7 mouse cellular contexts compared by ENCODE assay signal in the genomic region with DNA sequence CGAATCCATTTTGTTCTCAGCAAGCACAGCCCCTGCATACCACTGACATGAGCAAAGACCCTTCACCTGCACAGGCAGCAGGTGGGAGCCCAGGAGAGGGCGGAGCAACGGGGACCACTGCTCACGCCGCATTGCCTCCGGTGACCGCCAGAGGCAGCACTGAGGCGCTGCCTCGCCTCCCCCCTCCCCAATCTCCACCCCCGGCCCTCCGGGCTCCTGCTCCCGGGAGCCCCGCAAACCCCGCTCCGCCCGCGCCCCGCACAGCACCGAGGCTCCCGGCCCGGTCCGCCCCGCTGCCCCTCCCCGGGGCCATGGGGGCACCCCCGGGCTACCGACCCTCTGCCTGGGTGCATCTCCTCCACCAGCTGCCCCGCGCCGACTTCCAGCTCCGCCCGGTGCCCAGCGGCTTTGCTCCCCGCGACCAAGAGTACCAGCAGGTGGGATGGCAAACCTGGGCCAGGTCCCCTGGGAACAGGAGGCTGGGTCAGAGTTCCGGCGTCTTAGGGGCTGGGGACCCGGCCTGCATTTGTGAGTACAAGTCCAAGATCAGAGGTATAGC. TPM values are rescaled to one million over a fixed set of nuclear protein-coding genes. Genes with fewer than 3 reads are reported as not detected.
A peak's percentile ranks its signal among the peaks of the same experiment; 100 is the strongest.
DNase-seq lines count a peak whose midpoint lies in the region; ATAC-seq and TF ChIP-seq lines count a peak whose summit lies in the region.

A gene (plus strand): TSS at position 65 of the 559 bp plus-strand sequence.

- no peaks in the 10 kb centered on the region for H3K36me3 ChIP-seq in C2C12 (ENCODE audit: control insufficient read depth, insufficient read depth)
- no peaks in the 10 kb centered on the region for H3K36me3 ChIP-seq in ES-Bruce4 (ENCODE audit: control insufficient read depth, insufficient read depth, low read length, poor library complexity, severe bottlenecking)
- H3K36me3 ChIP-seq in hindbrain, postnatal 0 days (ENCODE audit: insufficient read depth, low read length), result no peaks in the 10 kb centered on the region
- H3K36me3 ChIP-seq in limb, embryonic 13.5 days, result no peaks in the 10 kb centered on the region

- peak within 1 kb of the TSS; percentile 67 for H3K4me2 ChIP-seq in hindbrain, postnatal 0 days (ENCODE audit: low read depth, low read length)
- peak within 1 kb of the TSS; percentile 71 for H3K4me2 ChIP-seq in limb, embryonic 13.5 days (replicated peaks)

- peak; percentile 60 for DNase-seq in embryo, embryonic 11 days
- DNase-seq in hindbrain, postnatal 0 days (ENCODE audit: low spot score), result peak; percentile 79
- DNase-seq in gastrocnemius, adult 18-20 months (ENCODE audit: low spot score), result no peak

- H3K4me3 ChIP-seq in C2C12 (ENCODE audit: insufficient read depth, poor library complexity, severe bottlenecking) (no peak within 1 kb of the TSS), ES-Bruce4 (ENCODE audit: low read depth, low read length) (peak within 1 kb of the TSS; percentile 65)
- H3K4me3 ChIP-seq in hindbrain, postnatal 0 days (ENCODE audit: low read length), result peak within 1 kb of the TSS; percentile 83
- H3K4me3 ChIP-seq in limb, embryonic 13.5 days, result peak within 1 kb of the TSS; percentile 44
- peak within 1 kb of the TSS; percentile 80 for H3K4me3 ChIP-seq in olfactory bulb, adult 2 months (ENCODE audit: insufficient read depth, low read depth, low read length)

- no peaks in the 10 kb centered on the region for H3K79me3 ChIP-seq in C2C12 (ENCODE audit: low read depth)

- no peaks in the 10 kb centered on the region for H3K9me3 ChIP-seq in ES-Bruce4 (replicated peaks; ENCODE audit: control insufficient read depth, insufficient read depth, low read length, poor library complexity, severe bottlenecking)
- no peaks in the 10 kb centered on the region for H3K9me3 ChIP-seq in hindbrain, postnatal 0 days (ENCODE audit: low read length)
- H3K9me3 ChIP-seq in limb, embryonic 13.5 days, result no peaks in the 10 kb centered on the region

- H3K9ac ChIP-seq in ES-Bruce4 (ENCODE audit: low read depth, poor library complexity, severe bottlenecking), result peak within 1 kb of the TSS; percentile 73
- peak within 1 kb of the TSS; percentile 94 for H3K9ac ChIP-seq in hindbrain, postnatal 0 days (replicated peaks; ENCODE audit: low read length)
- H3K9ac ChIP-seq in limb, embryonic 13.5 days, result peak within 1 kb of the TSS; percentile 54

- H3K27ac ChIP-seq in ES-Bruce4 (ENCODE audit: insufficient read depth, low read length), result no peak within 1 kb of the TSS
- H3K27ac ChIP-seq in hindbrain, postnatal 0 days, result peak within 1 kb of the TSS; percentile 89
- H3K27ac ChIP-seq in limb, embryonic 13.5 days, result no peak within 1 kb of the TSS
- peak within 1 kb of the TSS; percentile 97 for H3K27ac ChIP-seq in olfactory bulb, adult 2 months (ENCODE audit: insufficient read depth, low read depth, low read length)

- H3K79me2 ChIP-seq in C2C12 (ENCODE audit: control insufficient read depth, insufficient read depth), result no peaks in the 10 kb centered on the region

- peak; percentile 39 for TF ChIP-seq CTCF in C2C12 (IDR thresholded peaks at IDR 0.05; ENCODE audit: control insufficient read depth, insufficient read depth, insufficient read length)
- TF ChIP-seq CTCF in ES-Bruce4 (IDR thresholded peaks at IDR 0.05; ENCODE audit: low read depth, low read length), result peak; percentile 81
- TF ChIP-seq CTCF in hindbrain, postnatal 0 days (IDR thresholded peaks at IDR 0.05; ENCODE audit: low read depth), result peak; percentile 87
- peak; percentile 92 for TF ChIP-seq CTCF in olfactory bulb, adult 2 months (IDR thresholded peaks at IDR 0.05; ENCODE audit: insufficient read depth, low read depth, low read length)

- peaks cover 6% of the 10 kb centered on the region for H3K4me1 ChIP-seq in ES-Bruce4 (ENCODE audit: control insufficient read depth, insufficient read depth, low read length)
- H3K4me1 ChIP-seq in hindbrain, postnatal 0 days (ENCODE audit: insufficient read depth, low read length), result peaks cover 17% of the 10 kb centered on the region
- peaks cover 13% of the 10 kb centered on the region for H3K4me1 ChIP-seq in limb, embryonic 13.5 days
- H3K4me1 ChIP-seq in olfactory bulb, adult 2 months (ENCODE audit: control insufficient read depth, insufficient read depth, low read length), result peaks cover 19% of the 10 kb centered on the region

- peaks cover 27% of the 10 kb centered on the region for H3K27me3 ChIP-seq in C2C12 (ENCODE audit: control insufficient read depth, insufficient read depth, insufficient read length)
- no peaks in the 10 kb centered on the region; the same call in 1 of the 2 replicates for H3K27me3 ChIP-seq in ES-Bruce4 (ENCODE audit: control insufficient read depth, insufficient read depth, low read length, poor library complexity, severe bottlenecking)
- no peaks in the 10 kb centered on the region for H3K27me3 ChIP-seq in hindbrain, postnatal 0 days (ENCODE audit: insufficient read depth, low read length)
- peaks cover 48% of the 10 kb centered on the region for H3K27me3 ChIP-seq in limb, embryonic 13.5 days

- TF ChIP-seq POLR2A in ES-Bruce4 (IDR thresholded peaks at IDR 0.05; ENCODE audit: insufficient read depth, low read length), result no peak
- TF ChIP-seq POLR2A in olfactory bulb, adult 2 months (IDR thresholded peaks at IDR 0.05; ENCODE audit: insufficient read depth, low read depth, low read length), result peak; percentile 37; the same call in 1 of the 2 replicates

- no peak for TF ChIP-seq EP300 in ES-Bruce4 (IDR thresholded peaks at IDR 0.05; ENCODE audit: insufficient read depth, low read depth, low read length)

- ATAC-seq in hindbrain, postnatal 0 days, result peak; percentile 11; the same call in 1 of the 2 replicates
- ATAC-seq in limb, embryonic 13.5 days (ENCODE audit: low FRiP score, low read depth), result no peak

- WGBS in hindbrain, postnatal 0 days, result 4% methylated on average over 30 of the region's 37 CpGs
- under 1% methylated on average over 21 of the region's 37 CpGs for WGBS in limb, embryonic 13.5 days
- WGBS in olfactory bulb, adult 2 months, result 1% methylated on average over 36 of the region's 37 CpGs

- H3ac ChIP-seq in C2C12 (ENCODE audit: control insufficient read depth, insufficient read length, low read depth), result no peak within 1 kb of the TSS

TF ChIP-seq in C2C12, 6 proteins besides CTCF, POLR2A, EP300 and RAD21:
- TF ChIP-seq MAX (IDR thresholded peaks at IDR 0.05) (no peak), FOSL1 (IDR thresholded peaks at IDR 0.05; ENCODE audit: insufficient read depth, low read length, poor library complexity, severe bottlenecking) (no peak), MYOG (IDR thresholded peaks at IDR 0.05; ENCODE audit: control insufficient read depth, extremely low read depth, insufficient read length) (no peak)
TF ChIP-seq in C2C12: peak in this region for 0.

RNA-seq across cellular contexts. Expression of the gene that starts here (rescaled TPM):
- 0.05 TPM for polyA plus RNA-seq in C2C12 (2012; fragmentation: generic; extraction: Trizol)
- polyA plus RNA-seq in ES-Bruce4 (2011; ENCODE audit: insufficient read depth, insufficient read length, low read depth, missing spikeins), result 22.1 and 25.0 TPM in 2 replicates
- 819 and 1,009 TPM in 2 replicates for total RNA-seq in hindbrain, postnatal 0 days (2014; rRNA removed)
- polyA plus RNA-seq in hindbrain, postnatal 0 days (2015; fragmentation: Nextera tagmentation; extraction: Ambion mirVana), result 249 and 272 TPM in 2 replicates
- 2.0 and 2.3 TPM in 2 replicates for polyA plus RNA-seq in limb, embryonic 13.5 days (2015; fragmentation: Nextera tagmentation; extraction: Ambion mirVana)
- 162 and 238 TPM in 2 replicates for polyA plus RNA-seq in olfactory bulb, adult 2 months (2012; ENCODE audit: insufficient read depth, insufficient read length, low replicate concordance, missing spikeins)
- 1 to 10 TPM in 1 of 2 experiments, under 1 TPM in 1; 0.81 to 1.6 TPM for total RNA-seq in gastrocnemius, adult 18-20 months (2021)

Comparison
In these comparisons a context has a peak if more than half of its experiments do, and no peak if none do; other contexts are left out.
1. RNA of the gene that starts here (total RNA-seq): 819 to 1,009 TPM in hindbrain, postnatal 0 days; 0.81 to 1.6 TPM in gastrocnemius, adult 18-20 months; every median in the first group is over 100 times any median in the second.
2. CTCF ChIP-seq: peak in every context shown above with its lines; median percentile 92 in olfactory bulb, adult 2 months; 87 in hindbrain, postnatal 0 days; 81 in ES-Bruce4; 39 in C2C12.
3. H3K27ac ChIP-seq: peak in hindbrain, postnatal 0 days (single experiment) and olfactory bulb, adult 2 months (single experiment); none in ES-Bruce4 (single experiment) and limb, embryonic 13.5 days (single experiment).
4. Peak in every context shown above with its lines, with median percentiles within 50 percentile points of each other: H3K9ac ChIP-seq.